Mouse (Mus musculus) limb, embryonic 11.5 days (tissue): ENCODE results near the gene Tbx5. TPM values are rescaled to one million over a fixed set of nuclear protein-coding genes. Genes with fewer than 3 reads are reported as not detected.
A peak's percentile ranks its signal among the peaks of the same experiment; 100 is the strongest.

ENCODE experiments used
- ATAC-seq: fragments of 200-750 bp; cut with Nextera tagmentation; 2 replicates; pipeline ENCODE4 v1.8.0; 2017; ENCODE audit warnings: low read depth; ENCODE audit not compliant: insufficient number of reproducible peaks, low FRiP score, low TSS enrichment
- DNase-seq: peaks from one replicate; pipeline ENCODE4 v3.0.0-alpha.2; 2015; ENCODE audit warnings: low spot score
- H3K27ac ChIP-seq: fragments of 300-500 bp; sonication (generic); replicated peaks from 2 replicates; pipeline ENCODE4 v1.5.1; 2014; ENCODE audit warnings: low read depth, mild to moderate bottlenecking, low read length
- H3K27me3 ChIP-seq: fragments of 300-500 bp; sonication (generic); 2 replicates; pipeline ENCODE4 v1.6.1; 2014; ENCODE audit warnings: mild to moderate bottlenecking, low read length, mixed read lengths; ENCODE audit not compliant: control insufficient read depth, insufficient read depth
- H3K36me3 ChIP-seq: fragments of 300-500 bp; sonication (generic); 2 replicates; pipeline ENCODE4 v1.6.1; 2014; ENCODE audit warnings: mild to moderate bottlenecking, low read length, moderate library complexity, mixed read lengths; ENCODE audit not compliant: control insufficient read depth, insufficient read depth
- H3K4me1 ChIP-seq: fragments of 300-500 bp; sonication (generic); 2 replicates; pipeline ENCODE4 v1.6.1; 2014; ENCODE audit warnings: low read length, mixed read lengths; ENCODE audit not compliant: control insufficient read depth, insufficient read depth
- H3K4me2 ChIP-seq: fragments of 300-500 bp; sonication (generic); 2 replicates; pipeline ENCODE4 v1.6.1; 2014; ENCODE audit warnings: low read depth, mild to moderate bottlenecking, moderate library complexity; ENCODE audit not compliant: severe bottlenecking
- H3K4me3 ChIP-seq: fragments of 300-500 bp; sonication (generic); 2 replicates; pipeline ENCODE4 v1.5.1; 2014; ENCODE audit warnings: low read depth, low read length
- H3K9ac ChIP-seq: fragments of 300-500 bp; sonication (generic); 2 replicates; pipeline ENCODE4 v1.6.1; 2014; ENCODE audit warnings: mild to moderate bottlenecking, low read length
- H3K9me3 ChIP-seq: fragments of 300-500 bp; sonication (generic); 2 replicates; pipeline ENCODE4 v1.6.1; 2016; ENCODE audit warnings: low read length; ENCODE audit not compliant: control insufficient read depth
- WGBS: fragments of 180-500 bp; shearing (Covaris S2); extraction: QIAGEN DNeasy Blood & Tissue Kit; methylation state at CpG from one replicate; pipeline ENCODE4 v1.1.7; 2014; 5-methylcytosine and 5-hydroxymethylcytosine counted together
- polyA plus RNA-seq: library from polyadenylated mRNA; unstranded; fragments of >200 nt; fragmentation: Nextera tagmentation; extraction: Ambion mirVana; gene quantifications from 2 replicates; pipeline ENCODE4 v1.2.1, GENCODE M21; 2014

Gene Tbx5
- polyA plus RNA-seq, 1 experiment from 2014 or later, result 34.3 TPM

GRCm38 (mm10) chr5:119835868-119836209, 3.4 kb downstream of the Tbx5 start:
- Histone ChIP-seq H3K4me2 (peak overlapping the region; percentile 60), H3K27me3 (peaks cover 67% of the 10 kb centered on the region), H3K36me3 (0 out of 2 replicates have a peak, but pooled peaks cover 2% of the 10 kb centered on the region), H3K27ac (peak overlapping the region; percentile 98), H3K9me3 (no peaks in the 10 kb centered on the region), H3K4me3 (peak overlapping the region; percentile 63), H3K4me1 (0 out of 2 replicates have a peak, but pooled peaks cover 4% of the 10 kb centered on the region), H3K9ac (peak overlapping the region; percentile 86)
- no peak for ATAC-seq
- WGBS, result 0% methylated on average over 12 of the region's 12 CpGs
- peak; percentile 63 for DNase-seq

GRCm38 (mm10) chr5:119836618-119837305, 4.3 kb downstream of the Tbx5 start:
- peak overlapping the region; percentile 98 for H3K27ac ChIP-seq
- H3K4me2 ChIP-seq, result peak overlapping the region; percentile 60
- peak overlapping the region; percentile 63 for H3K4me3 ChIP-seq

GRCm38 (mm10) chr5:119837306-119837675, 4.8 kb downstream of the Tbx5 start:
- no peak for ATAC-seq
- Histone ChIP-seq H3K9ac (peak overlapping the region; percentile 86), H3K4me2 (peak overlapping the region; percentile 60), H3K4me1 (0 out of 2 replicates have a peak, but pooled peaks cover 4% of the 10 kb centered on the region), H3K27ac (peak overlapping the region; percentile 98), H3K36me3 (0 out of 2 replicates have a peak, but pooled peaks cover 2% of the 10 kb centered on the region), H3K9me3 (no peaks in the 10 kb centered on the region), H3K27me3 (peaks cover 72% of the 10 kb centered on the region), H3K4me3 (peak overlapping the region; percentile 63)
- DNase-seq, result peak; percentile 68
- WGBS, result under 1% methylated on average over 19 of the region's 19 CpGs

More at GRCm38 (mm10) chr5:119836618-119837305, 4.3 kb downstream of the Tbx5 start:
- Histone ChIP-seq H3K36me3 (0 out of 2 replicates have a peak, but pooled peaks cover 2% of the 10 kb centered on the region), H3K4me1 (0 out of 2 replicates have a peak, but pooled peaks cover 4% of the 10 kb centered on the region), H3K9ac (peak overlapping the region; percentile 86), H3K27me3 (peaks cover 67% of the 10 kb centered on the region), H3K9me3 (no peaks in the 10 kb centered on the region)
- ATAC-seq (no peak), DNase-seq (peak; percentile 72)
- WGBS, result under 1% methylated on average over 28 of the region's 28 CpGs

GRCm38 (mm10) chr5:119837861-119838260, 5.4 kb downstream of the Tbx5 start:
- peaks cover 72% of the 10 kb centered on the region for H3K27me3 ChIP-seq
- no peak for ATAC-seq
- H3K4me3 ChIP-seq, result peak overlapping the region; percentile 63
- H3K9me3 ChIP-seq, result no peaks in the 10 kb centered on the region
- peak overlapping the region; percentile 60 for H3K4me2 ChIP-seq
- H3K27ac ChIP-seq, result peak overlapping the region; percentile 98
- DNase-seq, result no peak
- 6% methylated on average over 3 of the region's 3 CpGs for WGBS
- H3K36me3 ChIP-seq, result 0 out of 2 replicates have a peak, but pooled peaks cover 2% of the 10 kb centered on the region
- H3K9ac ChIP-seq, result peak overlapping the region; percentile 86
- H3K4me1 ChIP-seq, result 0 out of 2 replicates have a peak, but pooled peaks cover 4% of the 10 kb centered on the region

- Histone ChIP-seq H3K27me3 (peaks cover 77% of the 10 kb centered on the region), H3K36me3 (0 out of 2 replicates have a peak, but pooled peaks cover 2% of the 10 kb centered on the region), H3K4me2 (peak overlapping the region; percentile 60), H3K9ac (peak overlapping the region; percentile 86), H3K27ac (peak overlapping the region; percentile 89), H3K4me3 (peak overlapping the region; percentile 63), H3K4me1 (peaks cover 4% of the 10 kb centered on the region; the same call in 1 of the 2 replicates), H3K9me3 (no peaks in the 10 kb centered on the region)
- DNase-seq, result peak; percentile 56
- no peak for ATAC-seq
- WGBS, result 3% methylated on average over 7 of the region's 7 CpGs
Observed at GRCm38 (mm10) chr5:119838441-119838840, 6.0 kb downstream of the Tbx5 start.

GRCm38 (mm10) chr5:119839156-119839555, 6.7 kb downstream of the Tbx5 start:
- Histone ChIP-seq H3K4me2 (peak overlapping the region; percentile 60), H3K4me1 (peaks cover 4% of the 10 kb centered on the region; the same call in 1 of the 2 replicates), H3K27me3 (peaks cover 72% of the 10 kb centered on the region), H3K9me3 (no peaks in the 10 kb centered on the region), H3K9ac (peak overlapping the region; percentile 86), H3K36me3 (0 out of 2 replicates have a peak, but pooled peaks cover 2% of the 10 kb centered on the region), H3K4me3 (peak overlapping the region; percentile 63), H3K27ac (peak overlapping the region; percentile 89)
- DNase-seq, result peak; percentile 58
- WGBS, result 0% methylated on average over 16 of the region's 16 CpGs
- ATAC-seq, result no peak

- Histone ChIP-seq H3K9ac (peak overlapping the region; percentile 86), H3K9me3 (no peaks in the 10 kb centered on the region), H3K27me3 (peaks cover 69% of the 10 kb centered on the region), H3K4me2 (peak overlapping the region; percentile 60), H3K36me3 (0 out of 2 replicates have a peak, but pooled peaks cover 2% of the 10 kb centered on the region), H3K4me1 (peaks cover 7% of the 10 kb centered on the region; the same call in 1 of the 2 replicates), H3K27ac (peak overlapping the region; percentile 89), H3K4me3 (peak overlapping the region; percentile 63)
- peak; percentile 75 for DNase-seq
- no peak for ATAC-seq
- WGBS, result under 1% methylated on average over 34 of the region's 34 CpGs
Observed at GRCm38 (mm10) chr5:119839616-119840368, 7.3 kb downstream of the Tbx5 start.

GRCm38 (mm10) chr5:119840404-119840803, 7.9 kb downstream of the Tbx5 start:
- H3K4me3 ChIP-seq, result peak overlapping the region; percentile 63
- ATAC-seq (no peak), DNase-seq (no peak)
- WGBS, result 0% methylated on average over 7 of the region's 7 CpGs
- peak overlapping the region; percentile 86 for H3K9ac ChIP-seq
- H3K4me1 ChIP-seq, result peaks cover 12% of the 10 kb centered on the region
- H3K27ac ChIP-seq, result peak overlapping the region; percentile 89
- H3K4me2 ChIP-seq, result peak overlapping the region; percentile 60
- H3K9me3 ChIP-seq, result no peaks in the 10 kb centered on the region
- peaks cover 63% of the 10 kb centered on the region for H3K27me3 ChIP-seq
- 0 out of 2 replicates have a peak, but pooled peaks cover 2% of the 10 kb centered on the region for H3K36me3 ChIP-seq
